Mouse (Mus musculus): ENCODE data around the gene Rcor1. TPM values are rescaled to one million over a fixed set of nuclear protein-coding genes. Genes with fewer than 3 reads are reported as not detected.

Gene Rcor1
- total and polyA plus RNA-seq, 2 experiments from 2014 or later = 3.1 to 13.1 TPM

DNA sequence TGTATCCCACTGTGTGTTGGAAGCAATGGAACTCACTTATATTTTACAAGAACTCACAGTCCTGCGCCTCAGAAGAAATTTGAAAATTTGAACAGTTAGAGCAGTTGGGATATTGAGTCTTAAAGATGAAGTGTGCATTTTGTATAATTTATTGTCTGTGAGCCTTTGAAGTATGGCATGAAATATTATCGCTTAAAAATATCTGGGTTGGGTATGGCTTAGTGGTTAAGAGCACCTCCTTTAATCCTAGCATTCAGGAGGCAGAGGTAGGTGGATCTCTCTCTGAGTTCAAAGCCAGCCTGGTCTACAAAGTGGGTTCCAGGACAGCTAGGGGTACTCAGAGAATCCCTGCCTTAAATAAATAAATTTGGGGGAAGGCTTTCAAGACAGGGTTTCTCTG lies 20.1 kb upstream of the Rcor1 start:
- Histone ChIP-seq H3K9ac (replicated peaks; ENCODE audit: low read length) (no peak overlapping the region), H3K4me3 (ENCODE audit: low read length) (no peak overlapping the region), H3K4me1 (ENCODE audit: insufficient read depth, low read length) (no peaks in the 10 kb centered on the region), H3K9me3 (ENCODE audit: low read length) (no peaks in the 10 kb centered on the region), H3K27ac (no peak overlapping the region), H3K27me3 (ENCODE audit: insufficient read depth, low read length) (no peaks in the 10 kb centered on the region), H3K4me2 (ENCODE audit: low read depth, low read length) (no peak overlapping the region), H3K36me3 (ENCODE audit: insufficient read depth, low read length) (no peaks in the 10 kb centered on the region)
- TF ChIP-seq CTCF (IDR thresholded peaks at IDR 0.05; ENCODE audit: low read depth) = no peak
- whole genome bisulfite sequencing = 90% methylated on average over 2 of the region's 2 CpGs
- no peak for ATAC-seq
- DNase-seq (ENCODE audit: low spot score) = no peak

DNA sequence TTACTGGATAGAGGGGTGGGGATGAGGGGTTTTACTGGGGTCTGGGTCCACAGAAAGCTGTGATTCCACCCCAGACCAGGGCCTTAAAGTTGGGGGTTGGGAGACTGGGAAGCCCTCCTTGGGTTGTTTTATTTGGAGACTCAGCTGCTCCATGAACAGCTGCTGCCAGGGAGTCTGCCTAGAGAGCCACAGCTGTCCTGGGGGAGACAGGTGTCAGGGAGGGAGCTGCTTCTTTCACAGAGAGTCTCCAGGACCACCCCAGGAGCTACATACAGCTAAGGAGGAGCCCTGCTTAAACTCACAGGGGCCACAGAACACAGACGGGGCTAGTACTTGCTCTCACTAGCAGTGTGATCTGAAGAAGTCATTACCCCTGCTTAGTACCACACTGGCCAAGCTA lies 18.0 kb upstream of the Rcor1 start:
- 25% methylated on average over 1 of the region's 1 CpGs for WGBS

DNA sequence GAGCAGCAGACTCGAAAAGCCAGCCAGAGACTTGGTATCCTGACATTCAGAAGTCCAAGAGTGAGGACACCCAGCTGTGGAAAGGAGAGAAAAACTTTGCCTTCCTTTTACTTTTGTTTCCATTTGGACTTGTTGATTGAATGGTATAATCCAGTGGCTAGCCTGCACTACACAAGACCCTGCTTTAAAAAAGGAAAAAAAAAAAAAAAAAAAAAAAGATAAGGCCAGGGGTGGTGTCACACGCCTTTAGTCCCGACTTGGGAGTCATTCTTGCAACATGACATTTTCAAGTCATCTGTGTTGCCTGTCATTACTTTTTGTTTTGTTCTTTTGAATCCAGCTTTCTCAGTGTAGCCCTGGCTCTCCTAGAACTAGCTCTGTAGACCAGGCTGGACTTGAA lies 17.6 kb upstream of the Rcor1 start:
- no peaks in the 10 kb centered on the region for H3K9me3 ChIP-seq (ENCODE audit: low read length)
- H3K27ac ChIP-seq = no peak overlapping the region
- no peak for DNase-seq (ENCODE audit: low spot score)
- TF ChIP-seq CTCF (IDR thresholded peaks at IDR 0.05; ENCODE audit: low read depth) = no peak
- ATAC-seq = no peak
- no peaks in the 10 kb centered on the region for H3K4me1 ChIP-seq (ENCODE audit: insufficient read depth, low read length)
- no peaks in the 10 kb centered on the region for H3K36me3 ChIP-seq (ENCODE audit: insufficient read depth, low read length)
- no peak overlapping the region for H3K4me3 ChIP-seq (ENCODE audit: low read length)
- H3K27me3 ChIP-seq (ENCODE audit: insufficient read depth, low read length) = no peaks in the 10 kb centered on the region
- H3K4me2 ChIP-seq (ENCODE audit: low read depth, low read length) = no peak overlapping the region
- 63% methylated on average over 3 of the region's 3 CpGs for WGBS
- H3K9ac ChIP-seq (replicated peaks; ENCODE audit: low read length) = no peak overlapping the region

More for the DNA sequence above, 18.0 kb upstream of the Rcor1 start:
- Histone ChIP-seq H3K9me3 (ENCODE audit: low read length) (no peaks in the 10 kb centered on the region), H3K9ac (replicated peaks; ENCODE audit: low read length) (no peak overlapping the region), H3K27me3 (ENCODE audit: insufficient read depth, low read length) (no peaks in the 10 kb centered on the region), H3K4me1 (ENCODE audit: insufficient read depth, low read length) (no peaks in the 10 kb centered on the region), H3K4me2 (ENCODE audit: low read depth, low read length) (no peak overlapping the region), H3K36me3 (ENCODE audit: insufficient read depth, low read length) (no peaks in the 10 kb centered on the region), H3K27ac (no peak overlapping the region), H3K4me3 (ENCODE audit: low read length) (no peak overlapping the region)
- DNase-seq (ENCODE audit: low spot score) = no peak
- no peak for TF ChIP-seq CTCF (IDR thresholded peaks at IDR 0.05; ENCODE audit: low read depth)
- no peak for ATAC-seq

DNA sequence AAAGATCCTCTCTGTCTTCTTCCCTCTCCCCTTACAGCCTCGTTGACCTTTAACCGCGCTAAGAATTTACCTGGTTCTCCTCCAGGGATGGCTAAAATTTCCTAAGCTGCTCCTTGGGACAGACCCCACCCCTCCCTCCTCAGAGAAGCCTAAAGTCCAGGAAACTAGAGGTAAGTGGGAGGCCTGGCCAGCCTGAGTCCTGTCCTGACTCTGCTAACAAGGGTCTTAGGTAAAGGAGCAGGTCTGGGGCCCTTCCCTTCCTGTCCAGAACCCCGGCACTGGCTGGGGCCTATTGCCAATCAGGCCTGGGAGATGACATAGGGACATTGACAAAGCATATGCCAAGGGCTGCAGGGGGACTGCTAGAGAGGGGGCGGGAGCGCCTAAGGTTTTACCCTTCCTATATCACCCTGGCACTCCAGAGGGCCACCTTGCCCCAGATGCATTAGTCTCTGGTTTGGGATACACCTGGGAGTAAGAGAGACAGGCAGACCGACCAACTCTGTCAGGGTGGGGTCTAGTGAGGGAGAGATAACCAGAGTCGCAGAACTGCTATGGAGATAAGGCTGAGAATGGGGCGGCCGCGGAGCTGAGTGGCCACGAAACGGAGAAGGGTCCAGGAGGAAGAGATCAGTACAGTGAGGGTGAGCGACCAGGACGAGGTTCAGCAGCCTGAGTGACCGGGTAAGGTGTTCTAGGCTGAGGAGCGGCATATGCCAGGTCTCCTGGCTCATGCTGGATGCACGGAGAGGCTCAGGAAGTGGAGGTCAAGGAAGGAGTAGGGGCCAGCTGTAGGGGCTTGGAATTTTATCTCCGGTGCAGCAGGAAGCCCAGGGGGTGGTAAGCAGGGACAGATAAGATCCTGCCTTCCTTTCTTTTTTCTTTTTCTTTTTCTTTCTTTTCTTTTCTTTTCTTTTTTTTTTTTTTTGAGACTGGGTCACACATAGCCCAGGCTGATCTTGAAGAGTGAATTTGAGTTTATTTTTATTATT lies 10.7 kb upstream of the Rcor1 start:
- no peak for DNase-seq (ENCODE audit: low spot score)
- Histone ChIP-seq H3K4me3 (ENCODE audit: low read length) (no peak overlapping the region), H3K9me3 (ENCODE audit: low read length) (no peaks in the 10 kb centered on the region), H3K27ac (no peak overlapping the region), H3K36me3 (ENCODE audit: insufficient read depth, low read length) (no peaks in the 10 kb centered on the region), H3K27me3 (ENCODE audit: insufficient read depth, low read length) (no peaks in the 10 kb centered on the region), H3K9ac (replicated peaks; ENCODE audit: low read length) (no peak overlapping the region), H3K4me2 (ENCODE audit: low read depth, low read length) (no peak overlapping the region), H3K4me1 (ENCODE audit: insufficient read depth, low read length) (no peaks in the 10 kb centered on the region)
- 73% methylated on average over 19 of the region's 19 CpGs for WGBS
- no peak for ATAC-seq
- no peak for TF ChIP-seq CTCF (IDR thresholded peaks at IDR 0.05; ENCODE audit: low read depth)

DNA sequence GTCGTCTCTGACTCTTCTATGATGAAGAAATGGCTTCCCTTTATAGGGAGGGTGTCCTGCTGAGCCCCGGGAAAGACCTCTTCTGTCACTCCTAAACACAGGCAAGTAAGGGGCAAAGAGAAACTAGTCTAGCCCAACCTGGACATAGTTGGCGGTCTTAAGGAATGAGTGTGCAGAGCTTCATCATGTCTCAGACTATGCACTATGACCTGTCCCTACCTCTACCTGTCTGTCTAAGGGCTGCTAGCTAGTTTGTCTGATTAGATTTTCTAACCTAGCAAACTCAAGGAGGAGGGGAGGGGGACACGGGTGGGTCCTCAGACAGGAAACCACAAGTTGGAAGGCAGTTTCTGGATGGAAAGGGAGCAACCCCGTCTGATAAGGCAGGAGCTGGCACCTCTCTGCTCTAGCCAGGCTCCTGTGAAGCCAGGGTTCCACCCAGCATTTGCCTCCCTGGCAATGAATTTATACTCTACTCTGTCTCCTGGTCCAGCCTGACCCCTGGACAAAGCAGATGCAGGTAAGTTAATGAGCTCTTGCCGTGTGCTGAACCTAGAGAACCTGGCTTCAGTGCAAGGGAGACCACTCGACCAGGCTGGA lies 9.8 kb upstream of the Rcor1 start:
- ATAC-seq (no peak), DNase-seq (ENCODE audit: low spot score) (no peak)
- TF ChIP-seq CTCF (IDR thresholded peaks at IDR 0.05; ENCODE audit: low read depth) = no peak
- H3K36me3 ChIP-seq (ENCODE audit: insufficient read depth, low read length) = no peaks in the 10 kb centered on the region
- no peak overlapping the region for H3K9ac ChIP-seq (replicated peaks; ENCODE audit: low read length)
- no peak overlapping the region for H3K4me2 ChIP-seq (ENCODE audit: low read depth, low read length)
- H3K27me3 ChIP-seq (ENCODE audit: insufficient read depth, low read length) = no peaks in the 10 kb centered on the region
- no peaks in the 10 kb centered on the region for H3K9me3 ChIP-seq (ENCODE audit: low read length)
- no peak overlapping the region for H3K4me3 ChIP-seq (ENCODE audit: low read length)
- 68% methylated on average over 7 of the region's 7 CpGs for WGBS
- H3K27ac ChIP-seq = no peak overlapping the region
- no peaks in the 10 kb centered on the region for H3K4me1 ChIP-seq (ENCODE audit: insufficient read depth, low read length)

DNA sequence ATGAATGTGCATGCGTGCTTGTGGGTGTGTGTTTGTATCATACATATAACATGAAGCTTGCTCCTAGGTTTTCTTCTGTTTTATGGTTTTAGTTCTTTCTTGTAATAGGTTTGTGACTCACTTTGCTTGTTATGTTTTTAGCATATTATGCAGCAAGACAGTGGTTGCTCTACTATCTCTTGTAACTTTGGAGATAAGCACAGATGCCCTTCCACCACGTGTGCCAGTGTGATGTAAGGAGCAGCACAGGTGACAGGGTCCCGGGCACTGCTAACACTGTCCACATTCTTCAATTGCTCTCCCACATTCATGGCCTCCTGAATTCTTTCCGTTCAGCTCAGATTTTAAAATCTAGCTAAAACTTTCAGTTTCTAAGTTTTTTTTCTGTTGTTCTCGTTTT lies 6.3 kb upstream of the Rcor1 start:
- no peak overlapping the region for H3K4me3 ChIP-seq (ENCODE audit: low read length)
- H3K4me2 ChIP-seq (ENCODE audit: low read depth, low read length) = no peak overlapping the region
- no peak overlapping the region for H3K9ac ChIP-seq (replicated peaks; ENCODE audit: low read length)
- H3K36me3 ChIP-seq (ENCODE audit: insufficient read depth, low read length) = no peaks in the 10 kb centered on the region
- TF ChIP-seq CTCF (IDR thresholded peaks at IDR 0.05; ENCODE audit: low read depth) = no peak
- H3K9me3 ChIP-seq (ENCODE audit: low read length) = no peaks in the 10 kb centered on the region
- H3K27ac ChIP-seq = no peak overlapping the region
- WGBS = 86% methylated on average over 5 of the region's 5 CpGs
- ATAC-seq (no peak), DNase-seq (ENCODE audit: low spot score) (no peak)
- H3K4me1 ChIP-seq (ENCODE audit: insufficient read depth, low read length) = 0 out of 2 replicates have a peak, but pooled peaks cover 3% of the 10 kb centered on the region
- H3K27me3 ChIP-seq (ENCODE audit: insufficient read depth, low read length) = no peaks in the 10 kb centered on the region
